Mouse (Mus musculus) liver, postnatal 0 days (tissue): Measurements from ENCODE around the gene Pkp1. TPM values are rescaled to one million over a fixed set of nuclear protein-coding genes. Genes with fewer than 3 reads are reported as not detected.

Experiments used
- ATAC-seq: fragments of 200-750 bp; cut with Nextera tagmentation; 2 replicates; pipeline ENCODE4 v1.8.0; 2017; ENCODE audit warnings: mild to moderate bottlenecking, moderate library complexity
- DNase-seq: peaks from one replicate; pipeline ENCODE4 v3.0.0-alpha.2; 2016
- H3K27ac ChIP-seq: fragments of 300-500 bp; sonication (generic); 2 replicates; pipeline ENCODE4 v1.5.1; 2014; ENCODE audit warnings: antibody characterized with exemption, moderate library complexity, mild to moderate bottlenecking, low read depth
- H3K27me3 ChIP-seq: fragments of 300-500 bp; sonication (generic); 2 replicates; pipeline ENCODE4 v1.6.1; 2014; ENCODE audit warnings: low read length, control low read depth, mixed read lengths; ENCODE audit not compliant: insufficient read depth
- H3K36me3 ChIP-seq: fragments of 300-500 bp; sonication (generic); replicated peaks from 2 replicates; pipeline ENCODE4 v1.6.1; 2014; ENCODE audit warnings: mild to moderate bottlenecking, control low read depth, low read length, moderate library complexity, mixed read lengths; ENCODE audit not compliant: insufficient read depth
- H3K4me1 ChIP-seq: fragments of 300-500 bp; sonication (generic); 2 replicates; pipeline ENCODE4 v1.6.1; 2014; ENCODE audit warnings: antibody characterized with exemption, mild to moderate bottlenecking, control low read depth; ENCODE audit not compliant: insufficient read depth
- H3K4me2 ChIP-seq: fragments of 300-500 bp; sonication (generic); 2 replicates; pipeline ENCODE4 v1.6.1; 2014; ENCODE audit warnings: low read depth, mild to moderate bottlenecking, low read length, moderate library complexity, mixed read lengths
- H3K4me3 ChIP-seq: fragments of 300-500 bp; sonication (generic); 2 replicates; pipeline ENCODE4 v1.5.1; 2014; ENCODE audit warnings: low read depth, low read length
- H3K9ac ChIP-seq: fragments of 300-500 bp; sonication (generic); replicated peaks from 2 replicates; pipeline ENCODE4 v1.6.1; 2014; ENCODE audit warnings: mild to moderate bottlenecking, moderate library complexity
- H3K9me3 ChIP-seq: fragments of 300-500 bp; sonication (generic); 2 replicates; pipeline ENCODE4 v1.6.1; 2016; ENCODE audit warnings: mild to moderate bottlenecking, control low read depth, low read length, mixed read lengths
- CTCF ChIP-seq: sonication (generic); IDR thresholded peaks from 2 replicates; pipeline ENCODE4 v1.5.1; 2016; ENCODE audit warnings: antibody characterized with exemption, low read depth
- EP300 ChIP-seq: IDR thresholded peaks from 2 replicates; pipeline ENCODE4 v1.6.1; 2016; ENCODE audit warnings: antibody characterized with exemption, low read depth, mild to moderate bottlenecking
- WGBS: fragments of 180-500 bp; shearing (Covaris S2); extraction: QIAGEN DNeasy Blood & Tissue Kit; methylation state at CpG from one replicate; pipeline ENCODE4 v1.1.7; 2014; ENCODE audit not compliant: insufficient replicate concordance; 5-methylcytosine and 5-hydroxymethylcytosine counted together
- polyA plus RNA-seq: library from polyadenylated mRNA; unstranded; fragments of >200 nt; fragmentation: Nextera tagmentation; extraction: Ambion mirVana; gene quantifications from 2 replicates; pipeline ENCODE4 v1.2.1, GENCODE M21; 2015

Pkp1 gene
- polyA plus RNA-seq, 1 experiment from 2014 or later: 0.05 TPM

DNA sequence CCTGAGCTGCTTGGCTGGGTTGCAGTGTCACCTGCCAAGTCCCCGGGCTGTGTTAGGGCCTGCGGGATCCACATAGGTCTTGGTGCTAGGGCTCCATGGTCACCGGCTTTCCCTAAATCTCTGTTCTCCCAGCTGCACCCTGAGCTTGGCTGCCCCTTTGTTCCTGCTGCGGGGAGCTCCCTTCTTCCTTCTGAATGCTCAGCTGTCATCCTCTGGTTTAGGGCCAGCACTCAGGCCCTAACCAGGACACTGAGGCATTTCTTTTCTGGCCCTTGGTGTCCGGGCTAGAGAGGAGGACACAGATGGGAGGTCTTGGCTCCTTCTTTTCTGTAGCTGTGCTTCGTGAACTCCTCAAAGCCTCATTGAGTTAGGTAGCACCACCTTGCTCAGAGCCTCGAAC is 97.2 kb downstream of the Pkp1 start:
- WGBS: 73% methylated on average over 7 of the region's 7 CpGs

More for the DNA sequence above, 97.2 kb downstream of the Pkp1 start:
- ATAC-seq (no peak), DNase-seq (no peak)
- H3K27ac ChIP-seq: no peak overlapping the region
- no peak overlapping the region for H3K4me2 ChIP-seq
- H3K4me1 ChIP-seq: no peaks in the 10 kb centered on the region
- no peaks in the 10 kb centered on the region for H3K9me3 ChIP-seq
- H3K36me3 ChIP-seq: no peaks in the 10 kb centered on the region
- TF ChIP-seq CTCF: no peak
- TF ChIP-seq EP300: no peak
- H3K9ac ChIP-seq: no peak overlapping the region
- H3K4me3 ChIP-seq: no peak overlapping the region
- peaks cover 45% of the 10 kb centered on the region for H3K27me3 ChIP-seq

Other genes starting within 250 kb of the Pkp1 start
- 23.5 and 25.9 TPM in 2 replicates for gene Csrp1, start 199.1 kb downstream of the Pkp1 start, polyA plus RNA-seq
- gene Phlda3, start 153.1 kb downstream of the Pkp1 start, polyA plus RNA-seq: 4.0 and 4.9 TPM in 2 replicates
- gene Tnni1, start 139.8 kb downstream of the Pkp1 start, polyA plus RNA-seq: 1.2 and 4.7 TPM in 2 replicates
- 0.42 and 0.77 TPM in 2 replicates for gene Lad1, start 100.6 kb downstream of the Pkp1 start, polyA plus RNA-seq
- 3.2 and 3.6 TPM in 2 replicates for gene Tnnt2, start 82.9 kb downstream of the Pkp1 start, polyA plus RNA-seq
- gene Igfn1, start 87.1 kb upstream of the Pkp1 start, polyA plus RNA-seq: not detected in 2 replicates
- 56.4 and 57.4 TPM in 2 replicates for gene Tmem9, start 88.9 kb upstream of the Pkp1 start, polyA plus RNA-seq
- not detected in 2 replicates for gene Ascl5, start 131.6 kb upstream of the Pkp1 start, polyA plus RNA-seq
- gene Cacna1s, start 133.5 kb upstream of the Pkp1 start, polyA plus RNA-seq: 0.37 TPM in 1 of 2 replicates, not detected in the other
- gene Kif21b, start 212.2 kb upstream of the Pkp1 start, polyA plus RNA-seq: 0.91 and 1.1 TPM in 2 replicates